Mouse (Mus musculus) splenic B cell, adult 2 months (primary cell): ENCODE measurements around the gene Mfsd2a.

Experiments used
- DNase-seq: peaks from one replicate; pipeline ENCODE4 v3.0.0-alpha.2; 2011; ENCODE audit warnings: low read depth, low spot score
- H3K27me3 ChIP-seq: 2 replicates; pipeline ENCODE4 v1.6.1; 2012; ENCODE audit warnings: mild to moderate bottlenecking, low read length, moderate library complexity, mixed read lengths; ENCODE audit not compliant: control insufficient read depth, poor library complexity, insufficient read depth, severe bottlenecking
- H3K36me3 ChIP-seq: 2 replicates; pipeline ENCODE4 v1.6.1; 2012; ENCODE audit warnings: mild to moderate bottlenecking, low read length, moderate library complexity, mixed read lengths; ENCODE audit not compliant: control insufficient read depth, poor library complexity, insufficient read depth, severe bottlenecking

The Mfsd2a gene

DNA sequence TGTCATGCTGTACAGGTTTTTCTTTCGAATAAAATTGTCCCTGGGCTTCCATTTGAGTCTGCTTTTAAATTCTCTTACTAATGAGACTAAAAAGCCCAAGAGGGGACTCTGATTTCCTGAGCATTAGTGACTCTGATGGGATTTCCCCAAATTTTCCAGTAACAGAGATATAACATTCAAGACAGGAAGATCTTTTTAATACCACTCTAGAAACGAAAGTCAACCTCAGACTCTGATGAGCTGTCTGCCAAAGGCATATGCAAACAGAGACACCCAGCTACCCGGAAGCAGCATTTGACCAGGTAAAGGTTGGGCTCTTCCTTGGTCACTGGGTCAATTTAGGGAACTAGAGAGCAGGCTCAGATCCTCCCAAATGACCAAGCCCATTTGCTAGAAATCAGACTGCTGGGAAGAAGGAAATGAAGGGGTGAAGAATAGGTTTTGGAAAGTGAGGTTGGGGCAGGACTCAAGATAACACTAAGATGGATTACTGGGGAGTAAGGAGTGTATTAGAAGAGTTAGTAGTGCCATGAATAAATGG is 27.9 kb downstream of the Mfsd2a start:
- no peaks in the 10 kb centered on the region for H3K36me3 ChIP-seq
- peak; percentile 61 for DNase-seq
- H3K27me3 ChIP-seq = no peaks in the 10 kb centered on the region

DNA sequence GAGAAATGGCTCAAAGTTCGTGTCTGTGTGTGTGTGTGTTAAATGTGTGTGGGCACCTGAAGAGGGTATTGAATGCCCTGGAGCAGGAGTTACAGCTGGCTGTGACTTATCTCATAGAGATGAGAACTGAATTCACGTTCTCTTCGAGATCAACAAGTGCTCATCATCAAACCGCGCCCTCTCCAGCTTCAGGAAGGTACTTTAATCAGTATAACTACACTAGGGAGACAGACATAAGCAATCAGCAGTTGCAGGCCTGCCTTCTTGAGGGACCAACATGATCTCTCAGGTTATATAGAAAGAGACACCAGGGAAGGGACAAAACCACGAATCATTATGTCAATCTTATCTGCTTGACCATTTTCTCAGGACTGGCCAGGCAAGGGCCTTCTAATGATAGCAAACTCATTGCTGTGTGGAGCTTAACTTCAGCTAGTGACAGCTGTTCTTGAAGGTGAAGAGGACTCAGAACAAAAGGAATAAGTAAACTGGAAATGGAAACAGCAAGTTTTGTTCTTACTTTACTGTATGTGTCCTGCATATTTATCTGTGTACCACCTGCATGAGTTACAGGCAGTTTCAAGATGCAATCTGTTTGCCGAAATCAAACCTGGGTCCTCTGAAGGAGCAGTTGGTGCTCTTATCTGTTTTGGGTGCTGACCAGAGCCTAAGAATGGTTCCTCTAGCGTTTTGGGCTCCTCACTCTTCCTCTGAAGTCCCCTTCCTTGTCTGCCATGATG is 28.6 kb downstream of the Mfsd2a start:
- DNase-seq = no peak
- no peaks in the 10 kb centered on the region for H3K27me3 ChIP-seq

GRCm38 (mm10) chr4:122930939-122931590 is 29.9 kb downstream of the Mfsd2a start:
- Histone ChIP-seq H3K36me3 (no peaks in the 10 kb centered on the region), H3K27me3 (no peaks in the 10 kb centered on the region)
- no peak for DNase-seq

More for the DNA sequence above, 28.6 kb downstream of the Mfsd2a start:
- H3K36me3 ChIP-seq = no peaks in the 10 kb centered on the region

DNA sequence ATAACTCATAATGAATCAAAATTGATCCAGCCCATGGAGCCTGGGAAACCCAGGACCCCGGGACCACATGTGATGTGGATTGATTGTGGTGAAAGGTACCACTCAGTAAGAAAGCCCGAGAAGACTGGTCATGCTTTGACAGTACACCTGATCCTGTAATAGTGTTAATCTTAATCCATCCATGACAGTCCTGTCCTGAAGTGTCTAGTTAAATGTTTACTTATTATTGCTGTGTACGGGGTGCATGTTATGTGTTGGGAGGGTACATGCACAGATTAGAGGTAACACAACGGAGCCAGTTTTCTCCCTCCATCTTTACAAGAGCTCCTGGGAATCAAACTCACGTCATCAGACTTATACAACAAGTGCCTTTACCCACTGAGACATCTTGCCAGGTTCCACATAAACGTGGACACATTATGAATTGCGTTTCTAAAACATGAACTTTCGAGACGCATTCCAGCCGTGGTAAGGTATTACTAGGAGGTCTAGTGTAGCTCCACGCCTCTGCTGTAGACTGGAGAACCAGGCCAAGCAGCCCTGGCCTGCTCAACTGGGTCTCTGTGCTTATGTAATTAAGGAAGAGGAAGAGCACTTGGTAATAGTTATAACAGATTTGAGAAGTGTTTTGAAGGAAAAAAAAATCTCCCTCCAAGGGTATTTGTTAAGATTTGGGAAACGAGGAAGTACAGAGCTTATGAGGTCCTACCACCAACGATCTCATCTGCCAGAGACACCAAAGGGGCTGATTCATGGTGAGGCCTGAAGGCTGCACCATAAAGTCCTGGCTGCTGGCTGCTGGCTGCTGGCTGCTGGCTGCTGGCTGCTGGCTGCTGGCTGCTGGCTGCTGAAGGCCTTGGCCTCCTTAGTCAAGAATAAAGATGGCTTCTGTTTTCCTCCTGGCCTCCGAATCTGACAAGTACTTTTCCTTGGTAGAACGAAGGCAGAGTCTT is 37.3 kb downstream of the Mfsd2a start:
- DNase-seq = no peak
- Histone ChIP-seq H3K36me3 (no peaks in the 10 kb centered on the region), H3K27me3 (no peaks in the 10 kb centered on the region)

- H3K36me3 ChIP-seq = no peaks in the 10 kb centered on the region
- no peak for DNase-seq
- H3K27me3 ChIP-seq = no peaks in the 10 kb centered on the region
These were observed 38.1 kb downstream of the Mfsd2a start for GRCm38 (mm10) chr4:122922841-122923240.

DNA sequence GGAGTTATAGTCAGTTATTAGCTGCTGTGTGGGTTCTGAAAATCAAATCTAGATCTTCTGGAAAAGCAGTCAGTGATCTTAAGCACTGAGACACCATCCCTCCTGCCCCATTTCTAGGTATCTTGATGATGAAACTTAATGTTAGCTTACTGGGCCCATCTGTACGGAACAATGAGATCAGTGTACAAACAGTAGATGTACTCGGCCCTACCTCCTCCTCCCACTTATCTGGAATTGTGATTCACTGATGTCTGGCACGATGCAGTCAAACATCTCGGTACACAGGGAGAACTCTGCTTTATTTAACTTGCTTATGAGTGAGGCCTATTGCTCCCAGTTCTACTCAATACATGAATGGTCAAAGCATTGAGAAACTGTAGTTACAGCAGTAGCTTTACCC is 45.0 kb downstream of the Mfsd2a start:
- Histone ChIP-seq H3K36me3 (no peaks in the 10 kb centered on the region), H3K27me3 (no peaks in the 10 kb centered on the region)
- no peak for DNase-seq

DNA sequence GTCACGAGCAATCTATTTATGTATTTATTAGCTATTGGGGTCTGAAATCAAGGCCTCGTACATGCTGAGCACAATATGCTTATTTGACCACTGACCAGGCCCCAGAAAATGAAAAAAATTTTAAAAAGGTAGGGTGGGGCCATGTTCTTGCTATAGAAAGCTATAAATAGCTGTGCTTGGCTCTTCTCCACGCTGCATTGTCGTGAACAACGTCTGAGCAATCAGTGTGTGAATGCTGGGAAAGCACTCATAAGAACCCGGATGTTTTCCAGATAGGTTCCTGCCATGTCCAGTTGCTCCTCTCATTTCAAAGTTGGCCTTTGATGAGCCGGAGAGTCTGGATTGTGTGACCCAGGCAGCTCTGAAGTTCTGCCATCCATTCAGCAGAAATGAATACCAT is 46.8 kb downstream of the Mfsd2a start:
- no peak for DNase-seq
- H3K36me3 ChIP-seq = no peaks in the 10 kb centered on the region

DNA sequence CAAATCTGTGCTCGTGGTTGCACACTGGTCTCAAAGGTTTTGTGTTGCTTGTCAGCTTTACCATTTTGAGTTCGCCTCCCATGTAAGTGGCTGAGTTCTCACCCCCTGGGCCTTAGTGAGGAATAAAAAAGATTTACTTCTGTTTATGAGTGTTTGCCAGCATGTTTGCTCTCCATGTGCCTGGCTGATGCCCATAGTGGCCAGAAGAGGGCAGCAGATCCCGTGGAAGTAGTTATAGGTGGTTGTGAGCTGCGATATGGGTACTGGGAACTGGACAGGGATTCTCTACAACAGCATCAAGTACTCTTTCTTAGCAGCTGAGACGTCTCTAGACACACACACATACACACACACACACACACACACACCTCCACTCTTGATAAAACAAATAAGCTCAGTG is 48.4 kb downstream of the Mfsd2a start:
- no peaks in the 10 kb centered on the region for H3K36me3 ChIP-seq
- H3K27me3 ChIP-seq = no peaks in the 10 kb centered on the region
- peak; percentile 54 for DNase-seq

More for the DNA sequence above, 46.8 kb downstream of the Mfsd2a start:
- no peaks in the 10 kb centered on the region for H3K27me3 ChIP-seq

GRCm38 (mm10) chr4:122910577-122910976 is 50.4 kb downstream of the Mfsd2a start:
- peak; percentile 71 for DNase-seq
- H3K36me3 ChIP-seq = no peaks in the 10 kb centered on the region
- H3K27me3 ChIP-seq = no peaks in the 10 kb centered on the region

GRCm38 (mm10) chr4:122909572-122910189 is 51.3 kb downstream of the Mfsd2a start:
- Histone ChIP-seq H3K27me3 (no peaks in the 10 kb centered on the region), H3K36me3 (no peaks in the 10 kb centered on the region)
- no peak for DNase-seq

DNA sequence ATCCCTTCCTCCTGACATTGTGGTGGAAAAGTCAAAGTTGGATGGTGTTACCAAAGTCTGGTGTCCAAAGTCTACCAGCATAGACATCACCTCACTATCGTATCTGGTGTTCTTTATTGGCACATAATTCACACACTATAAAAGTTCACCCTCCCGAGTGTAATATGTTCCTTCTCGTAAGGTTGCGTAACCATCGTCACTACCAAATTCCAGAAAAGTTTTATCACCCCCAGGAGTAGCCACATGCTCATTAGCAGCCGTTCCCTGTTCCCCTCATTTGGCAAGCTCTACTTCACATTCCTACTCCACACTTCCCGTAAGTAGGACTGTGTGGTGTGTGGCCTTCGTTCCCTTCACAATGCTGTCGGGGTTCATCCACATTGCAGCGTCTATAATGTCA is 55.6 kb downstream of the Mfsd2a start:
- Histone ChIP-seq H3K27me3 (no peaks in the 10 kb centered on the region), H3K36me3 (no peaks in the 10 kb centered on the region)
- DNase-seq = no peak

DNA sequence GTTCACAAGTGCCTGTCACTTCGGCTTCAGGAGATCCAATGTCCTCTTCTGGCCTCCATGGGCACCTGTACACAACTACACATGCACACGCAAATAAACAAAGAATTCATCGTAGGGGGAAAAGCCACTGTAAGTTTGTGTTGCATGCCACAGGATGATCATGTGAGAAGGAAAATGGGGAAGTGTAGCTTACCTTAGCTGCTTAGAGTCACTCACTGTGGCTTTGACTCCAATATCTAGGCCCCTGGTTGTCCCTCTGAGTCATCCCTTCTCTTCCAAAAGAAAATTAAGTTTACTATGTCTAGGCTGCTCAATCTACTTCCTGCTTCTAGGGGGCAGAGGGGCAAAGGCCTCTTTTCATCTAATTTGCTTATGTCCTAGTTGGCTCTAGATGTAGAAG is 57.3 kb downstream of the Mfsd2a start:
- peak; percentile 37 for DNase-seq
- Histone ChIP-seq H3K36me3 (no peaks in the 10 kb centered on the region), H3K27me3 (no peaks in the 10 kb centered on the region)

GRCm38 (mm10) chr4:122902156-122902555 is 58.8 kb downstream of the Mfsd2a start:
- H3K36me3 ChIP-seq = no peaks in the 10 kb centered on the region
- DNase-seq = no peak
- H3K27me3 ChIP-seq = no peaks in the 10 kb centered on the region

DNA sequence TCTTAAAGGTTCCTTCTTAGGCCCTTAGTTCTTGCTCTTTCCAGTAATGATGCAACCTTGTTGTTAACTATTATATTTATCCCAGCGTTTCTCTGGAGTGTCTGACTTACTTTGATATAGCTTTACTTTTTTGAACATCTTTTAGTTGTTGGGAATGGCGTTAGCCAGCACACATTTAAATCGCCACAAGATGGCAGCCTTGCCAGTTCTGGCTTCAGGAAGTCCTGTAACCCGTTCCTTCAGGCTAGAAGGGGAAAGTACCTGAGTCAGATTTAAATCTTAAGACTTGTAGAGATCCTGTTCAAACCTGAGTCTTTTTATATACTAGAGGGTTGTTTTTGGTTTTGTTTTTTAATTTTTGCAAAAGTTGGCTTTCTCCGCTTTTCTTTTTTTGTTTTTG is 62.7 kb downstream of the Mfsd2a start:
- peak; percentile 88 for DNase-seq
- Histone ChIP-seq H3K36me3 (no peaks in the 10 kb centered on the region), H3K27me3 (no peaks in the 10 kb centered on the region)
